Mouse (Mus musculus): Measurements from ENCODE around the gene Rab5c.

The Rab5c gene

DNA sequence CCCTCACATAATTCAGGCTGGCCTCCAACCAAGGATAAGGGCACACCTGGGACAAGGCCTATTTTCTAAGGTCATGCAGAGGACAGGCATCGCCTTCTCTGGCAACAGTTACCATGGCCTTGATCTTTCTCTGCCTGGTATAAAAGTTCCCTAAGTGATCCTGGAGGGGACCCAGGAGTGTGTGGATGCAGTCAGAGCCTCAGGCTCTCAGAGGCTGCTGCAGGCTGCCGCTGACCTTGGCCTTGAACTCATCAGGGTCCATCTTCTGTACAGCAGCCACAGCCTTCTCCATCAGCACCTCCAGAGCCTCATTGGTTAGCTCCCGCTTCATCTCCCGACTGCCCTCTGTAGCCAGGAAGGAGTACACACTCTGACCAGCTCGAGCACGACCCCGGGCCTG is 40.1 kb downstream of the Rab5c start:
- no peak for DNase-seq (ENCODE audit: low spot score)

DNA sequence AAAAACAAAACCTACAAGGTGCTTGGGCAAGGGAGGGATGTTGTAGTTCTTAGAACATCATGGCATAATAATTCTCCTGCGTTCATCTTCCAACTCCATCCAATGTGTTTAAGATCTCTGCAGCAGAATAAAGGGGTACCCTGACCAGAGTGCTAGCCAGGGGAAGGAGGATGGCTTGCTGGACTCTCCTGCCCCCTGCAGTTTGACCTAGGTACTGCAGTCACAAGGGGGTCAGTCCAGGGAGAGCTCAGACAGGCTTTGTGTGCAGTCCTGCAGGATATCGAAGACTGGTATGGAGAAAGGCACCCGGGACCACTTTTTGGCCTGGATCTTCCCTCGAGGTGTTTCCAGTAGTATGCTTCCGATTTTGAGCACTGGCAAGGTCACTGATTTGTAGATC is 43.1 kb downstream of the Rab5c start:
- DNase-seq (ENCODE audit: low spot score) = peak; percentile 79

DNA sequence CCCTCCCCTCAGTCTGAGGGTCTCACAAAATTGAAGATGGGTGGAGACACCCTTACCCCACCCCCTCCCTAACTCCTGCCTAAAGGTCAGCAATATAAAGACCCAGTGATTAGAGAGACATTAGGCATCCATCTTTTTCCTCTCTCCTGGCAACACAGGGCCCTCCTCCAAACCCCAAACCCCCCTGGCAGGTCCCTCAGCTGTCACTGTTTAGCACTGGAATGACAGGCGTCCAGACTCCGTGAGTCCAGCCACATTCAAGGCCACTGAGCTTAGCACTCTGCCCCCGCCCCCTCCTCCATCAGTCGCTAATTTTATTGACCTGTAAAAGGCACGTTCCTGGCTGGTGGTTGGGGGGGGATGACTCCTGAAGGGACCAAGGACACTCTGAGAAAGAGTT is 44.9 kb downstream of the Rab5c start:
- no peak for DNase-seq (ENCODE audit: low spot score)

DNA sequence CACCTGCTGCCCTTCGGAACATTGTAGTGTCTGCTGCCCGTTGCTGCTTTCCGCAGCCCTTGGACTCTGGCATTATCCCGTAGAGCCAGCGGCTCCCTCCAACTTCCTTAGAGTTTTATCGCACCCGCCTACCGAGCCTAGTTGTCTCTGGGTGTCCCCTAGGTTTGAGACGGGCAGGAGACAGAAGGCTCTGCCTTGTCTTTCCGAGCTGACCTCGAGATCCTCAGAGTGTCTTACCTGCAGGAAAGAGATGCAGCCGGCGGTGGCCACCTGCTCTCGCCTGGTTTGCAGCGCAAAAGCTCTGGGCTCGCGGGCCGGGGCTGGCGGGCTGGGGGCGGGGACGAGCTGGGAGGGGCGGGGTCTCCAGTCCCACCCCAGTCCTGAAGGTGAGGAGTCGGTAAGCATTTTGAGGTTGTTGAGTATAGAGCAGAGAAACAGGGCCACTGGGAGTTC is 45.8 kb downstream of the Rab5c start, which contains the start of gene Zfp385c:
TSS of gene Zfp385c (minus strand) at position 292 of the 453 bp plus-strand sequence.
- no peak for DNase-seq (ENCODE audit: low spot score)

DNA sequence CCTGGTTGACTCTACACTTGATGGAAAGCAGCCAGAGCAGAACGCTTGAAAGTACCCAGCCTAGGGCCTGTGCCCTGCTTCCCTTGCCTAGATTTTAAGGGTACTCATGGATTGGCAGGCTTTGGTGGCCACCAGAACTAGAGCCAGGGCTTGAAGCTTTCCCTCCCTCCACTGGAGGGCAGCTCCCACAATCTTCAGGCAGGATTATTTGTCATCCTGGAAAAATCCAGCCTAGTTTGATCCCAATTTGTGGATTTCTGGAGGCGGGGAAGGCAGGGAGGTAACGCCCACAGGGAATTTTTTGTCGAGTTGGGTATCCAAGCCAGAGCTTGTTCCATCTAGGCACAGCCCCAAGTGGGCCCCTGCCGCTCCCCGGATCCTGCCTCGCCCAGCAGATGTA is 47.6 kb downstream of the Rab5c start:
- no peak for DNase-seq (ENCODE audit: low spot score)

DNA sequence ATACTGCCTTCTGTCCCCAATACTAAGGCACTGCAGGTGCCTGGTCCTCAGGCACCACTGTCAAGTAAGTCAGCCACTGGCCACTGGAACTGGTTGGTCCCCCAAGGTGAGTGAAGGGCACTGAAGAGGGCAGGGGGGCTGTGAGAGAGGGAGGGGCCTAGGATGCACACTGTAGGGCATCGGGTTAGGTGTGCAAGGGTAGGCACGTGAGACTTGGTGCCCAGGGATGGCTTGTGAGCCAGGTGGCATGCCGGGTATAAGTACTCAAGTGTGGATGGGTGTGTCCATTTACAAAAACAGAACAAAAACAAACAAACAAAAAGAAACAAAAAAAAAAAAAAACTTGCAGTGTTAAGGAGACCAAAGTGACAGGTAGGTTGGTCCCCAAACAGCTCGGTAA is 49.6 kb downstream of the Rab5c start:
- DNase-seq (ENCODE audit: low spot score) = no peak

DNA sequence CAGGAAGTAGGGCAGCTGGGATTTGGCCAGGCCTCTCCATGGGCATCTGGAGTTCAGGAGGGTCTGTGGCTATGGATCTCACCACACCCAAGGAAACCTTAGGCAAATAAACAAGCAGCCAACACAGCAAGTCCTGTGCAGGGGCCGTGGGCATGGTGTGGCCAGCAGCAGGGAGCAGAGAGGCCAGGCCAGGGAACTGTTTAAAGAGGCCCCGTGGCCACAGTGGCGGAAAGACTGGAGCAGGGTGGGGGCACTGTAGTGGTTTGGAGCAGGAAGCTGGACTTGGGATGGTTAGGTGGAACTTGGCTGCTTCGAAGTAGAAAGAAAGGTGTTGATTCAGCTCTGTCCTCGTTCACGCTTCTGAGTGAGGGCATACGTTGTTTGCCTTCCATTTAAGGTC is 50.8 kb downstream of the Rab5c start:
- DNase-seq (ENCODE audit: low spot score) = no peak

DNA sequence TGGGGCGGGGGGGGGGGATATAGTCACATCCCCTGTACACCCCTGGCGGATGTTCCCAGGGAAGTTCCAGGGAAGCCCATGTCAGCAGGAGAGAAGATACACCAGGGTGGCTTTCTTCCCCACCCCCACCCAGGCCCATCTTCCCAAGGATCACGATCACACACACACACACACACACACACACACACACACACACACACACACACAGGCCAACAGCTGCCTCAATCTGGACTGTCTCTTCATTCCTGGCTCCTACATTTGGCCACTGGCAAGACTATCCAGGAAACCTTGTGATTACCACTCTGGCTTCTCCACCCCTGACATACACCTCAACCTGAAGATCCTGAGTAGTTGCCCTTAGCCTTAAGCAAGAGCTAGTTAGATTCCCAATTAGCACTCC is 52.6 kb downstream of the Rab5c start:
- DNase-seq (ENCODE audit: low spot score) = no peak

DNA sequence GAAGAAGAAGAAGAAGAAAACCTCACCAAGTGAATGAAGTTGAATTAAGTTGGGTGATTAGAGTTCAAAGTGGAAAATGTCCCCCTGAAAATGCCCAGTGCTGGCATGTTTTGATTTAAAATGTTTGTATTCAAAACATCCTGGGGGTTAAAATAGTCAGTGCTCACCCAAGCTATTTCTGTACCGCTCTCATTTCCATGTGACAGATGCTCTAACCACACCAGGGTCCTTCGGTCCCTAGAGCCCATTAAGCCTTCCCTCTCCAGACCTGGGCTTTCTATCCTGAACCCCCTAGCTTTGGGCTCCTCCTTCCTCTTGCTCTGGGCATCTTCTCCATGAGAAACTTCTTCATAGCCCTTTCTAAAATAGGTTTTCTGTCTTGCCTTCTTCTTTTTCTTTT is 53.9 kb downstream of the Rab5c start:
- DNase-seq (ENCODE audit: low spot score) = no peak

DNA sequence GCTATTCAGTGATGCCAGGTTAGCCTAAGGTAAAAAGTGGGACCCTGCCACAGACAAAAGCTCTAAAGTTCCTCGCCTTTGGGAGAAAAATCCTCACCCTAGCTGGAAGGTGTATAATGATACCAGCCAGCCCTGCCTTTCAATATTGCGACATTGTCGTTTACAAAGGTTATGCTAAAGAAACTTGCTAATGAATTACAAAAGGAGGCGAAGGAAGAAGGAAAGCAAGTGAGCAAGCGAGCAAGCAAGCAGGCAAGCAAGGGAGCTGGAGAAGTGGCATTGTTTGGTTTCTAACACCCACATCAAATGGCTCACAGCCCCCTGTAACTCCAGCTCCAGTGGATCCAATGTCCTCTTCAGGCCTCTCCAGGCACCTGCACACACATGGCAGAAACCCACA is 55.5 kb downstream of the Rab5c start:
- DNase-seq (ENCODE audit: low spot score) = no peak

DNA sequence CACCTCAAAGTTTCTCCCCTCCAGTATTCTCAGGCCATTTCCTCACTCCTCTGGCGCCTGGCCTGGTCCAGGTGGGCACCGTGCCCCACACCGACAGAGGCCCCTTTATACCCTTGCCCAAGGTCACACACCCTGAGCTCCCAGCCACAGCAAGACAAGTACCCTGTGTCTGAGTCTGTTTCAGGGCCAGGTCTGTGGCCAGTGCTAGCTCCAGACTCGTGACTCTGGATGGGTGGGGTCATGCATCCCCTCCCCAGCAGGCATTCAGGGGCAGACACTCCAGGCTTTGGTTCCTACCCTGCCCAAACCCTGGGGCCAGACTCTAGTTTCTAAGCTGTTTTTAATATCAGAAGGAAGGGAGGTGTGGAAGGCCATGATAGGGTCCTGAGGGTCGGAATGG is 56.2 kb downstream of the Rab5c start:
- DNase-seq (ENCODE audit: low spot score) = no peak

DNA sequence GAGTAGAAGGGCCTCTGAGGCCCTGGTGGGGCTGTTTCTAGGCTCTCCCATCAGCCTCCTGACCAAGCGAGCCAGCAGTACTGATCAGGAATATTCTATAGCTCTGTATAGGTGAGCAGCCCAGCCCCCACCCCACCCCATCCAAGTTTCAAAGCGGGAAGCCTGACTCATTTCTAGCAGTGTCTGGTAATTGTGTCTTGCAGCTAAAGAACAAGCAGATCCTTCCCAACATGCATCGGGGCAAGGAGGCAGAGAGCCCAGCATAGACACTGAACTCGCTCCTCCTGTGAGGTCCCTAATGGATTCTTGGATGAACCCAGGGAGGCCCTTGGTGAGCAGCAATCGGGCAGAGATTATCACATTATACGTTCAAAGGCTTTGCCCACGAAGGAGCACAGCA is 60.2 kb downstream of the Rab5c start:
- DNase-seq (ENCODE audit: low spot score) = no peak

DNA sequence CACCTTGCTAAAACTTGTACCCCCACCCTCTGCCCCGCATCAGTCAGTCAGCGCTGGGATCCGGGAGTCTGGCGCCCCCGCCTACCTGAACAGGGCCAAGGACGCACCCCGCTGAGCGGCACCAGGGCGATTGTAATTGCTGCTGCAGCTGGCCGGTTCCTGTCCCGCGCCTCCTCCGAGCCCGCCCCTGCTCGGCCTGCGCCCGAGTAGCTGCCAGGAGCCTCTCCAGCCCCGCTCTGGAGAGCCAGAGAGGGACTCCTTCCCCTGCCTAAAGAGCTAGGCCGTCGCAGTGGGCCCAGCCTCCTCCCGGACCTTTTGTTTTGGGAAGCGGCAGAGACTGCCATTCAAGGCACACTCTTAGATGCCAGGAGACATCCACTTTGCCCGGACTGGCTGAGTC is 64.8 kb downstream of the Rab5c start:
- peak; percentile 48 for DNase-seq (ENCODE audit: low spot score)

DNA sequence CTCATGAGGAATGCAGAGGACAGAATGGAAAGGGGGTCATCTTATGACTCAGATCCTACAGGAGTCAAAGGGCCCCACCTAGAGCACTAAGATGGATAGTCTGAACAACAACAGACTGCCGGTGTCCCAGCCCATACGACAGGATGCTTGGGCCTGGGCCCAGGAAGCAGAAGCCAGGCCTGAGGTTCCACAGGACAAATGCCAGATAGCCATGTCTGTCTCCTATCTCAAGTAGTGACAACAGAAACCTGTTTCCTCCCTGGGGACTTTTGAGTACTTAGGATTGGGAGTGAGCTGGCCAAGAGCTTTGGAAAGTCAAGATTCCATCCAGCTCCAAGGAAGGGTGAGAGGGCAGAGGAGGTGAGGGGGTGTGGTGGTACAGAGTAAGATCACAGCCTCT is 66.1 kb downstream of the Rab5c start:
- no peak for DNase-seq (ENCODE audit: low spot score)

DNA sequence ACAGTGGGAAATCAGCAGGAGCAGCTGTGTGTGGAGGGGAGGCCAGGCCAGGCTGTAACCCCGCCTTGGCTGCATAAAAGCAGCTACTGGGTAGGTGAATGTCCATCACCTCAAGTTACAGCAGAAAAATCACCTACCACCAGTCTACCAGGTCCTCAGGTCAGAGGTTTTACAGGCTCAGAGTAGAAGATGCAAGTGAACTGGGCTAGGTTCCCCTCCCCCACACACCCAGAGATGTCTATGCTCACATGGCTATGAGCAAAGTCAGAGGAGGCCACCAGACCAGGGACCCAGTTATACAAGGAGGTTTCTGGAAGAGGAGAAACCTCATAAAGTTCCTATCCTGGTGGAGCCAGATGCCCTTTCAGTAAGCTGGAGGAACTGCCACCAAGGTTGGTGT is 67.0 kb downstream of the Rab5c start:
- no peak for DNase-seq (ENCODE audit: low spot score)

Measured in ovary, postnatal 14 days (tissue).